Mouse (Mus musculus): Measurements from ENCODE around the gene Celf6. TPM values are rescaled to one million over a fixed set of nuclear protein-coding genes. Genes with fewer than 3 reads are reported as not detected.

Celf6 gene
- polyA plus RNA-seq, 1 experiment from 2014 or later, result 34.8 TPM

DNA sequence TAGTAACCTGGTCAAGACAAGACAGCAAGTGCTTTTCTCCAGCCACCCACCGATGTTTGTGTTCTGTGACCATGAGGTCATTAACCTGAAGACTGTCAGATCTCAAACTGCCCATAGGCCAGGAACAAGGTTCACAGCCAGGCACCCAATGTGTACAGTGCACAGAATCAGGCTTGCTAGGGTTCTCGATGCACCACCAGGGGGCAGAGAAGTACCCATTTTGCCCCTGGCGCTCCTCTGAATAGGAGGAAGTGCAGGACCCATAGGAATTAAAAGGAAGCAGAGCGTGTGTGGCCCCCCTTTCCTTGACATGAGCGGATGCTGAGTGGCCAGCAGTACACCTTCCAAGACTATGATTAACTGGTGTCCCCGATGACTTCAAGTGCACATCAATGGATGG, 10.6 kb upstream of the Celf6 start:
- Histone ChIP-seq H3K4me3 (ENCODE audit: low read depth, low read length) (no peak overlapping the region), H3K36me3 (ENCODE audit: control insufficient read depth, insufficient read depth, low read length) (peaks cover 23% of the 10 kb centered on the region), H3K27me3 (ENCODE audit: control insufficient read depth, insufficient read depth, low read length) (no peaks in the 10 kb centered on the region), H3K4me1 (ENCODE audit: control insufficient read depth, insufficient read depth, low read length) (no peaks in the 10 kb centered on the region), H3K9ac (replicated peaks; ENCODE audit: low read depth, low read length) (no peak overlapping the region), H3K27ac (ENCODE audit: low read depth, low read length) (no peak overlapping the region), H3K9me3 (ENCODE audit: control insufficient read depth, low read length) (no peaks in the 10 kb centered on the region), H3K4me2 (ENCODE audit: low read depth, low read length) (no peak overlapping the region)
- 31% methylated on average over 6 of the region's 6 CpGs for WGBS
- ATAC-seq (ENCODE audit: low read depth), result peak; percentile 58; the same call in 1 of the 2 replicates

DNA sequence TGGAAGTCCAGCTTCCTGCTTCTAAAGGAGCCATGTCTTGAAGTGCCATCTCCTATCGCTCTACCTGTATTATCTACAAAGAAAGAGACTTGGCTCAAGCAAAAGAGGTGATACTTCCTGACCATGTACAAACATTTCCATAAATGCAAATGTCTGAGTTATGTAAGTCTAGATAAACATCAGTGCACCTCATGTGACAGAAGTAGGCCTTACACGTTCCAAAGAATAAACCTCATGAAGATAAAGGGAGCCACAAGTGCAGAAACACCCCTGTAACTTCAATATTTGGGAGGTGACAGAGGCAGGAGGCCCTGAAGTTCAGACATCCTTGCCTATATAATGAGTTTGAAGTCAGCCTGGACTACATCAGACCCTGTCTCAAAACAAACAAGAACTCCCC, 5.9 kb upstream of the Celf6 start:
- ATAC-seq (ENCODE audit: low read depth), result no peak
- Histone ChIP-seq H3K36me3 (ENCODE audit: control insufficient read depth, insufficient read depth, low read length) (no peaks in the 10 kb centered on the region), H3K9me3 (ENCODE audit: control insufficient read depth, low read length) (no peaks in the 10 kb centered on the region), H3K4me3 (ENCODE audit: low read depth, low read length) (no peak overlapping the region), H3K9ac (replicated peaks; ENCODE audit: low read depth, low read length) (no peak overlapping the region), H3K27ac (ENCODE audit: low read depth, low read length) (no peak overlapping the region), H3K27me3 (ENCODE audit: control insufficient read depth, insufficient read depth, low read length) (no peaks in the 10 kb centered on the region), H3K4me2 (ENCODE audit: low read depth, low read length) (no peak overlapping the region), H3K4me1 (ENCODE audit: control insufficient read depth, insufficient read depth, low read length) (no peaks in the 10 kb centered on the region)
- 79% methylated on average over 2 of the region's 2 CpGs for WGBS

DNA sequence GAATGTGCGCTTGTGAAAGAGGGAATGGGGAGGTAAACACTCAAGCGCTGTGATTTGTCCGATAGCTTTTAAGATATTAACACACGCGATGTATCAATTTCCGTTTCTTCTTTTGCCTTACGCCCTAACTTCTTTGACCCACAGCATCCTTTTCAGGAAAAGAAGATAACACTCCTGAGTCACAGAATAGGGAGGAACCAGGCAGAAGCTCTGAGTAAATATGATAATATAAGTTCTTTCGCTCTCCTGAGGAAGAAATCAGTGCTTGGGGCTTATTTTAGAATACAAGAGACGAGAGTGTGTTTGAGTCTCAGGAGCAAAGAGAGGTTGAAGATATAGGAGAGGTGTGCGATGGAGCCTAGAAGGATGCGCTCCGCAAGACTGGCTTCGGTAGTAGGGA, 316 bp upstream of the Celf6 start:
- Histone ChIP-seq H3K4me2 (ENCODE audit: low read depth, low read length) (peak overlapping the region; percentile 79), H3K4me1 (ENCODE audit: control insufficient read depth, insufficient read depth, low read length) (peaks cover 6% of the 10 kb centered on the region), H3K9ac (replicated peaks; ENCODE audit: low read depth, low read length) (no peak overlapping the region; the same call in 1 of the 2 replicates), H3K4me3 (ENCODE audit: low read depth, low read length) (peak overlapping the region; percentile 57), H3K36me3 (ENCODE audit: control insufficient read depth, insufficient read depth, low read length) (no peaks in the 10 kb centered on the region), H3K27ac (ENCODE audit: low read depth, low read length) (no peak overlapping the region), H3K9me3 (ENCODE audit: control insufficient read depth, low read length) (no peaks in the 10 kb centered on the region), H3K27me3 (ENCODE audit: control insufficient read depth, insufficient read depth, low read length) (no peaks in the 10 kb centered on the region)
- WGBS, result 12% methylated on average over 13 of the region's 13 CpGs
- no peak for ATAC-seq (ENCODE audit: low read depth)

DNA sequence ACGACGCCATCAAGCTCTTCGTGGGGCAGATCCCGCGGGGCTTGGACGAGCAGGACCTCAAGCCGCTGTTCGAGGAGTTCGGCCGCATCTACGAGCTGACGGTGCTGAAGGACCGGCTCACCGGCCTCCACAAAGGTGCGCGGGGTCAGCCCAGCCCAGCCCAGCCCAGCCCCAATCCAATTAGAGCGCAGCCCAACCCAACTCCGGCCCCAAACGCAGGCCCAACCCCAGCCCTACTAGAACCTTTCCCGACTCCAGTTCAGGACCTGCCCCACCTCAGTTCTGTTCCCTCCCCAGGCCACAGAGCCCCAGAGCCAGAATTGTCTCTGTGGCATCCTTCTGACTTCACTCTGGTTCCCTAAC, 769 bp downstream of the Celf6 start:
- peaks cover 6% of the 10 kb centered on the region for H3K4me1 ChIP-seq (ENCODE audit: control insufficient read depth, insufficient read depth, low read length)
- peak overlapping the region; percentile 70 for H3K9ac ChIP-seq (replicated peaks; ENCODE audit: low read depth, low read length)
- H3K27me3 ChIP-seq (ENCODE audit: control insufficient read depth, insufficient read depth, low read length), result no peaks in the 10 kb centered on the region
- no peaks in the 10 kb centered on the region for H3K36me3 ChIP-seq (ENCODE audit: control insufficient read depth, insufficient read depth, low read length)
- H3K27ac ChIP-seq (ENCODE audit: low read depth, low read length), result peak overlapping the region; percentile 44; the same call in 1 of the 2 replicates
- under 1% methylated on average over 20 of the region's 20 CpGs for WGBS
- H3K9me3 ChIP-seq (ENCODE audit: control insufficient read depth, low read length), result no peaks in the 10 kb centered on the region
- peak overlapping the region; percentile 79 for H3K4me2 ChIP-seq (ENCODE audit: low read depth, low read length)
- H3K4me3 ChIP-seq (ENCODE audit: low read depth, low read length), result peak overlapping the region; percentile 57
- ATAC-seq (ENCODE audit: low read depth), result no peak; the same call in 1 of the 2 replicates

DNA sequence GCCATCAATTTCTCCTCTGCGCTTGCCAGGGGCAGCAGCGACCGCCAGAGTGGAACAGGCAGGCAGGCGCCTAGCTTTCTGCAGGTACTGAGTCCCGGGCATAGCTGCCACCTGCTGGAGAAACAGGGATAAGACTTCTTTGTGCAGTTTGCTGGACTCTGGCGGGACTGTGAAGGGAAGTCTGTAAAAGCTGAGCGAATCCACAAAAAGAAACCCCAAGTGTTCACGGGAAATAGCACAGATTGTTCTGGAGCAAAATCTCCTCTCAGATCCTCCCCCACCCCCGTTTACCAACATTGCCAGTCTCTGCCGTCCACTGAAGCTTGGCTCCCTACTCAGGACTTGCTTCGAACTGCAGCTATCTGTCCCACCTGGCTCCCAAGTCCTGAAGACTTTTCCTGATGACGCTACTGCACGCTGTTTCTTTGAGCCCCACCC, 7.2 kb downstream of the Celf6 start:
- Histone ChIP-seq H3K4me2 (ENCODE audit: low read depth, low read length) (peak overlapping the region; percentile 2; the same call in 1 of the 2 replicates), H3K27ac (ENCODE audit: low read depth, low read length) (no peak overlapping the region), H3K9ac (replicated peaks; ENCODE audit: low read depth, low read length) (no peak overlapping the region), H3K27me3 (ENCODE audit: control insufficient read depth, insufficient read depth, low read length) (0 out of 2 replicates have a peak, but pooled peaks cover 2% of the 10 kb centered on the region), H3K4me3 (ENCODE audit: low read depth, low read length) (no peak overlapping the region), H3K4me1 (ENCODE audit: control insufficient read depth, insufficient read depth, low read length) (peaks cover 19% of the 10 kb centered on the region), H3K36me3 (ENCODE audit: control insufficient read depth, insufficient read depth, low read length) (no peaks in the 10 kb centered on the region), H3K9me3 (ENCODE audit: control insufficient read depth, low read length) (no peaks in the 10 kb centered on the region)
- peak; percentile 54; the same call in 1 of the 2 replicates for ATAC-seq (ENCODE audit: low read depth)
- 6% methylated on average over 13 of the region's 13 CpGs for WGBS

DNA sequence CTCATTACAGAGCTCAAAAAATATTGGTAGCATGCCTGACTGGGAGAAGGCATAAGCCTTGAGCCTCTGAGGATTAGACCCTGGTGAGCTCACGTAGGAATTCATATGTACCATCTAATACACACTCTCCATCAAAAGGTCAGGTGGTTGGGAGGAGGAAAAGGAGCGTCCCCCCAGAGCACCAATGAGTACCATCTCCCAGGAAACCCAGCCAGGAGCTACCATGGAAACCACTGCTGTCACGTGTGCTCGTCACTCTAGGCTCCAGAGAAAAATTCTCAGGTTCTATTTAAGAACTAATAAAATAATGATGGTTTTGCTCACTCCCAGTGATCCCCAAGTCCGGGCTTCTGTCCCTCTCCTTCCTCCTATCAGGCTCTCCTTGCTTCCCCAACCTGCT, 10.5 kb downstream of the Celf6 start:
- H3K4me3 ChIP-seq (ENCODE audit: low read depth, low read length), result no peak overlapping the region
- WGBS, result 47% methylated on average over 5 of the region's 5 CpGs
- no peak for ATAC-seq (ENCODE audit: low read depth)
- H3K36me3 ChIP-seq (ENCODE audit: control insufficient read depth, insufficient read depth, low read length), result no peaks in the 10 kb centered on the region
- peak overlapping the region; percentile 63 for H3K27ac ChIP-seq (ENCODE audit: low read depth, low read length)
- no peak overlapping the region for H3K9ac ChIP-seq (replicated peaks; ENCODE audit: low read depth, low read length)
- peaks cover 19% of the 10 kb centered on the region for H3K4me1 ChIP-seq (ENCODE audit: control insufficient read depth, insufficient read depth, low read length)
- 0 out of 2 replicates have a peak, but pooled peaks cover 2% of the 10 kb centered on the region for H3K27me3 ChIP-seq (ENCODE audit: control insufficient read depth, insufficient read depth, low read length)
- no peaks in the 10 kb centered on the region for H3K9me3 ChIP-seq (ENCODE audit: control insufficient read depth, low read length)
- peak overlapping the region; percentile 39 for H3K4me2 ChIP-seq (ENCODE audit: low read depth, low read length)

DNA sequence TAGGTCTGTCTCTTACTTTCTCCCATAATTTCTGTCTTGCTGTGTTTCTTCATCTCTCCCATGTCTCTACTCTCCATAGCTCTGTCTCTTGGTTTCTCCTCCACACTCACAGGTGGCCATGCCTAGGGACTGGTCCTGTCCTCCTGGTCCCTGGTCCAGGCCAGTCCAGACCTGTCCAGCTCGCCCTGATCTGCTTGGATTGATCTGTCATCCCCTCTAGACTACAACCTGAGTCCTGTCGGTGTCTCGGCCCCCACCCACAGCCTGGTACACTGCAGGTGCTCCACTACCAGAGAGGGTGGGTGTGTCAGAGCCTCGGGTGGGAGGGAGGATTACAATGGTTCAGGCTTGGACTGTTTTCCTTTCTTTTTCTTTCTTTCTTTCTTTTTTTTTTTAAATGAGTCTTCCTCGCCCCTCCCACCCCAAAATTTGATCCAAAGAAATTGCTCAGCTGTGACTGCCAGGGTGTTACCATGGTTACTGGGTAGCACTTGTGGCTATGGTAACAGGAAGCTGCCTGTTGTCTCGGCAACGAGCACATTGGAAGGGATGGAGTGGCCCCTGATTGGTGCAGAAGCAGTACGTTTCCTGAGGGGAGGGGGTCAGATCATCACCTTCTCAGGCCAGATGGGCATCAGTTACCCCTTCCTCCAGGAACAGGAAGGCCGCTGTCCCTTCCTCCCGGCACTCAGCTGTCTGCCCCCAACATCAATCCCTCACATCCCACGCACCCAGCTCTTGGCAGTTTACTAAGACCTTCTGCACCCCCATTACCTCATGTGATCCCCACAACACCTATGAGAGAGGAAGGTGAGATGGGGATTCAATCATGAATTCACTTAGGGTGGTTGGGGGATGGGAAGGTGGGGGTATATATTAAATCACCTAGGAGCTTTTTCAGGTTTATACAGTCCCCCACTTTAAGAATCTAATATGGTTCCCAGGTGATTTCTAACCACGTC, 11.3 kb downstream of the Celf6 start:
- Histone ChIP-seq H3K9me3 (ENCODE audit: control insufficient read depth, low read length) (no peaks in the 10 kb centered on the region), H3K27ac (ENCODE audit: low read depth, low read length) (peak overlapping the region; percentile 63), H3K4me1 (ENCODE audit: control insufficient read depth, insufficient read depth, low read length) (peaks cover 19% of the 10 kb centered on the region), H3K4me3 (ENCODE audit: low read depth, low read length) (no peak overlapping the region), H3K4me2 (ENCODE audit: low read depth, low read length) (peak overlapping the region; percentile 39), H3K9ac (replicated peaks; ENCODE audit: low read depth, low read length) (no peak overlapping the region), H3K36me3 (ENCODE audit: control insufficient read depth, insufficient read depth, low read length) (no peaks in the 10 kb centered on the region), H3K27me3 (ENCODE audit: control insufficient read depth, insufficient read depth, low read length) (0 out of 2 replicates have a peak, but pooled peaks cover 2% of the 10 kb centered on the region)
- ATAC-seq (ENCODE audit: low read depth), result peak; percentile 86
- WGBS, result 23% methylated on average over 12 of the region's 12 CpGs

DNA sequence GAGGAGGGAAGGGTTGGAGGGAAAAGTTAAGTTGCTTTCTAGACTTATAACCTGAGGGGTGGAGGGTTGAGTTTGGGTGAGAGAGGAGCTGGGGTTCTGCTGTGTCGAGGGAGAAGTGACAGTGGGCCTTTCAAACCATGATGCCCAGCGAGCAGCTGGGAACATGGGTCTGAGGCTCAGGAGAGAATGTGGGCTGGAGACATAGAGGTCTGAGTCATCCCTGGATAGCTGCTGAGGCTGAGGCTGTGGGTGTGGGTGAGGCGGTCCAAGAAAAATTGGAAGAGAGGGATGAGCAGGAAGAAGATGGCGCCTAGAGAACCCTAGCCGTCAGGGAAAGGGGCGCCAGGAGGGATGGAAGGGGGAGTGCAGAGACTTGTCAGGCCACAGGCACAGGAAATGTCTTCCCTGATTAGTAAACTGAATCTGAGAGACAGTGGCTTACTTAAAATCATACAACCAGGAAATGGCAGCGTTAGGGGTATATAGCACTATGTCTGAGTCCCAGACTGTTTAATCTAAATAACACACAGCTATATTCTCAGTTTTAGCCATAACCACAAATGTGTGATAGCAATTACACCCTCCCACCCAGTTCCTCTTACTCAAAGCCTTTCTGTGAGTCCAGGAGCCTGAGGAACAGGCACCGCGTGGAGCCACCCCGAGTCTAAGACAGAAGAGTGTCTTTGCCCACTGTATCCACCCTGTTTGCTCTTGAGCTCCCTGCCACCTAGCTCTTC, 12.2 kb downstream of the Celf6 start:
- no peak for ATAC-seq (ENCODE audit: low read depth)
- no peak overlapping the region; the same call in 1 of the 2 replicates for H3K4me2 ChIP-seq (ENCODE audit: low read depth, low read length)
- H3K9ac ChIP-seq (replicated peaks; ENCODE audit: low read depth, low read length), result no peak overlapping the region
- WGBS, result 85% methylated on average over 10 of the region's 10 CpGs
- H3K27me3 ChIP-seq (ENCODE audit: control insufficient read depth, insufficient read depth, low read length), result 0 out of 2 replicates have a peak, but pooled peaks cover 2% of the 10 kb centered on the region
- H3K27ac ChIP-seq (ENCODE audit: low read depth, low read length), result no peak overlapping the region
- H3K36me3 ChIP-seq (ENCODE audit: control insufficient read depth, insufficient read depth, low read length), result no peaks in the 10 kb centered on the region
- H3K4me1 ChIP-seq (ENCODE audit: control insufficient read depth, insufficient read depth, low read length), result peaks cover 19% of the 10 kb centered on the region
- no peaks in the 10 kb centered on the region for H3K9me3 ChIP-seq (ENCODE audit: control insufficient read depth, low read length)
- no peak overlapping the region for H3K4me3 ChIP-seq (ENCODE audit: low read depth, low read length)
